Mouse (Mus musculus) brain, embryonic 14.5 days (tissue): Measurements from ENCODE around the gene Exoc4.

Source experiments
- CTCF ChIP-seq: fragments of 200-500 bp; IDR thresholded peaks from 2 replicates; pipeline ENCODE4 v1.5.1; 2012; ENCODE audit warnings: inconsistent platforms, mild to moderate bottlenecking, moderate library complexity, borderline replicate concordance; ENCODE audit not compliant: insufficient read depth, insufficient read length; ENCODE audit errors: extremely low read depth
- POLR2A ChIP-seq: fragments of 200-500 bp; IDR thresholded peaks from 2 replicates; pipeline ENCODE4 v1.6.1; 2012; ENCODE audit warnings: mild to moderate bottlenecking, inconsistent platforms, borderline replicate concordance; ENCODE audit not compliant: poor library complexity, insufficient read depth, insufficient read length, severe bottlenecking; ENCODE audit errors: extremely low read depth

DNA sequence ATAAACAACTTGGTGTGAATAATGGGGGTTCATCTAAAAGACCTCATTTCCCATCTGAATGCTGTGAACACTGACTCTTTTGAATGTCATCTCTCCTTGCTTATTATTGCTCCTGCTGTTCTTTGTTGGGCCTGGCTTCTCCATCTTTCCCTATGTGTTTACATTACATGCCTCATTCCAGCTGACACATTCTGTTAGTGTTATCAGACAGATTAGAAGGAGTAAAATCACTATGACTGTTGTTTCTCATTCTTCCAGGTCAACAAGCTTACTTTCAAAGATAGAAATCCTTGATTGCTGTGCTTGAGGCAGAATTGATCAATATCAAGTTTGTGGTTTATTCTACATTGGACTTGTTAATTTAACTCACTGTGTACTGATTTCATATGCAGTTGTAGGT is 377.0 kb downstream of the Exoc4 start:
- TF ChIP-seq CTCF (no peak), POLR2A (no peak)
